Mouse (Mus musculus) gastrocnemius, postnatal 25 days (tissue): ENCODE data around the gene Aldoc. TPM values are rescaled to one million over a fixed set of nuclear protein-coding genes. Genes with fewer than 3 reads are reported as not detected.

Source experiments
- DNase-seq: peaks from one replicate; pipeline ENCODE4 v3.0.0; 2022
- total RNA-seq, 2 experiments: library from RNA; stranded (reverse); gene quantifications; 1 replicate in 1 of 2; 2 replicates in 1 of 2; pipeline ENCODE4 v1.2.3; 2021

The Aldoc gene
- total RNA-seq, 2 experiments from 2014 or later, result 2.5 to 2.6 TPM

- DNase-seq, result no peak
Observed at GRCm38 (mm10) chr11:78328512-78329056, 5.8 kb downstream of the Aldoc start.

GRCm38 (mm10) chr11:78332676-78333075, 9.9 kb downstream of the Aldoc start:
- DNase-seq, result no peak

GRCm38 (mm10) chr11:78333992-78334391, 11.2 kb downstream of the Aldoc start:
- no peak for DNase-seq

GRCm38 (mm10) chr11:78337040-78337439, 14.3 kb downstream of the Aldoc start:
- DNase-seq, result peak; percentile 48

GRCm38 (mm10) chr11:78341702-78342101, 18.9 kb downstream of the Aldoc start:
- DNase-seq, result no peak

- DNase-seq, result peak; percentile 75
Observed at GRCm38 (mm10) chr11:78343381-78344327, 20.9 kb downstream of the Aldoc start, which contains the start of gene Unc119. TSS of gene Unc119 (plus strand) at chr11:78343482.

- no peak for DNase-seq
Observed at GRCm38 (mm10) chr11:78344328-78344889, 21.6 kb downstream of the Aldoc start.

- DNase-seq, result peak; percentile 81
Observed at GRCm38 (mm10) chr11:78344890-78345715, 22.3 kb downstream of the Aldoc start.

- DNase-seq, result no peak
Observed at GRCm38 (mm10) chr11:78345801-78346200, 23.0 kb downstream of the Aldoc start.

GRCm38 (mm10) chr11:78346326-78347069, 23.7 kb downstream of the Aldoc start:
- DNase-seq, result no peak

GRCm38 (mm10) chr11:78347070-78347754, 24.4 kb downstream of the Aldoc start:
- DNase-seq, result peak; percentile 37

GRCm38 (mm10) chr11:78347908-78348307, 25.1 kb downstream of the Aldoc start:
- no peak for DNase-seq

GRCm38 (mm10) chr11:78348474-78348873, 25.7 kb downstream of the Aldoc start:
- DNase-seq, result no peak

- DNase-seq, result no peak
Observed at GRCm38 (mm10) chr11:78349441-78350358, 26.9 kb downstream of the Aldoc start.

GRCm38 (mm10) chr11:78353081-78353480, 30.3 kb downstream of the Aldoc start:
- DNase-seq, result no peak

GRCm38 (mm10) chr11:78354905-78355304, 32.1 kb downstream of the Aldoc start:
- DNase-seq, result no peak

GRCm38 (mm10) chr11:78355471-78356238, 32.9 kb downstream of the Aldoc start:
- no peak for DNase-seq

GRCm38 (mm10) chr11:78358330-78359007, 35.7 kb downstream of the Aldoc start:
- no peak for DNase-seq
